Mouse (Mus musculus) adrenal gland, postnatal 36 days (tissue): Measurements from ENCODE around the gene Gm49405. TPM values are rescaled to one million over a fixed set of nuclear protein-coding genes. Genes with fewer than 3 reads are reported as not detected.
"Not testable (repeated sequence)": the region's sequence is repeated elsewhere in the genome, so short reads cannot be mapped to it uniquely, and the experiment has no call there.

Experiments
- DNase-seq, 2 experiments: peaks; one replicate each; pipeline ENCODE4 v3.0.0; 2021; ENCODE audit warnings: mixed read lengths in 1 of 2
- total RNA-seq, 2 experiments: library from RNA; stranded (reverse); gene quantifications; 2 replicates each; pipeline ENCODE4 v1.2.3; 2021

Gm49405 gene
- total RNA-seq, 2 experiments from 2014 or later, result 0.72 to 0.96 TPM

- DNase-seq, result no peak
Observed at GRCm38 (mm10) chr19:4015635-4016034, 15.2 kb downstream of the Gm49405 start.

- no peak for DNase-seq
Observed at GRCm38 (mm10) chr19:4017921-4018587, 17.6 kb downstream of the Gm49405 start.

GRCm38 (mm10) chr19:4018743-4019583 lies 18.5 kb downstream of the Gm49405 start:
- DNase-seq, result peak; percentile 82 to 87

GRCm38 (mm10) chr19:4023185-4023584 lies 22.8 kb downstream of the Gm49405 start:
- no peak for DNase-seq

GRCm38 (mm10) chr19:4027576-4027975 lies 27.1 kb downstream of the Gm49405 start:
- DNase-seq, result no peak

- no peak for DNase-seq
Observed at GRCm38 (mm10) chr19:4032668-4033067, 32.2 kb downstream of the Gm49405 start.

GRCm38 (mm10) chr19:4033298-4033697 lies 32.9 kb downstream of the Gm49405 start:
- DNase-seq, result no peak

- DNase-seq, result no peak
Observed at GRCm38 (mm10) chr19:4033742-4034141, 33.3 kb downstream of the Gm49405 start.

- no peak for DNase-seq
Observed at GRCm38 (mm10) chr19:4036327-4037045, 36.1 kb downstream of the Gm49405 start.

GRCm38 (mm10) chr19:4037154-4037787 lies 36.8 kb downstream of the Gm49405 start:
- not testable (repeated sequence) for DNase-seq

GRCm38 (mm10) chr19:4037788-4038232 lies 37.4 kb downstream of the Gm49405 start, which contains the start of gene Gstp1:
Gstp1 (minus strand) TSS chr19:4037985.
- peak; percentile 94 to 95 for DNase-seq

GRCm38 (mm10) chr19:4040941-4041340 lies 40.5 kb downstream of the Gm49405 start:
- not testable (repeated sequence) for DNase-seq

- DNase-seq, result not testable (repeated sequence)
Observed at GRCm38 (mm10) chr19:4041500-4041899, 41.1 kb downstream of the Gm49405 start.

GRCm38 (mm10) chr19:4042124-4042523 lies 41.7 kb downstream of the Gm49405 start:
- peak in 1 of 2 experiments; percentile 36 for DNase-seq

- DNase-seq, result not testable (repeated sequence)
Observed at GRCm38 (mm10) chr19:4044109-4044508, 43.7 kb downstream of the Gm49405 start.

- DNase-seq, result peak; percentile 80 to 86
Observed at GRCm38 (mm10) chr19:4045966-4046865, 45.8 kb downstream of the Gm49405 start, which contains the start of gene Gstp2. Gstp2 (minus strand) TSS chr19:4046023.

- DNase-seq, result no peak
Observed at GRCm38 (mm10) chr19:4046866-4047254, 46.4 kb downstream of the Gm49405 start.

- DNase-seq, result peak; percentile 89 to 90
Observed at GRCm38 (mm10) chr19:4047859-4048258, 47.4 kb downstream of the Gm49405 start.

GRCm38 (mm10) chr19:4049069-4049468 lies 48.6 kb downstream of the Gm49405 start:
- DNase-seq, result not testable (repeated sequence)

GRCm38 (mm10) chr19:4051016-4051415 lies 50.6 kb downstream of the Gm49405 start:
- DNase-seq, result no peak
